Mouse (Mus musculus): ENCODE results near the gene Rnpepl1.
"Not testable (repeated sequence)": the region's sequence is repeated elsewhere in the genome, so short reads cannot be mapped to it uniquely, and the experiment has no call there.

Gene Rnpepl1

DNA sequence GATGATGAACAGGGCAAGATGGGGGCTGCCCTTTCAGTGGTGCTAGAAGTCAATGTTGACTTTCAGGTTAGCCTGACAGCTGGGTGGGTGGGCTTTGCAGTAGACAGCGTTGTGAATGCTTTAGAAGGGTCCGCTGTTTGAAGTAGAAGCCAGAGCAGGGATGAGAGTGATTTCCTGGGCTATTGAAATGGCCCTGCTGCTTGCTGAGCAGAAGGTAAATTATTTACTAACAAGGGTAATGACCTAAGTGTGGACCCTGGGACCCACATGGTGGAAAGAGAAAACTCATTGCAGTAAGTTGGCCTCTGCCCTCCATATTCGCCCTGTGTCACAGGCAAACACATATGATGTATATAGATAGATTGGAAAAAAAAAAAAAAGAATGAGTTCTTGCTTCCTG, 25.9 kb downstream of the Rnpepl1 start:
- no peak for DNase-seq (ENCODE audit: low spot score in 2 of 2)

DNA sequence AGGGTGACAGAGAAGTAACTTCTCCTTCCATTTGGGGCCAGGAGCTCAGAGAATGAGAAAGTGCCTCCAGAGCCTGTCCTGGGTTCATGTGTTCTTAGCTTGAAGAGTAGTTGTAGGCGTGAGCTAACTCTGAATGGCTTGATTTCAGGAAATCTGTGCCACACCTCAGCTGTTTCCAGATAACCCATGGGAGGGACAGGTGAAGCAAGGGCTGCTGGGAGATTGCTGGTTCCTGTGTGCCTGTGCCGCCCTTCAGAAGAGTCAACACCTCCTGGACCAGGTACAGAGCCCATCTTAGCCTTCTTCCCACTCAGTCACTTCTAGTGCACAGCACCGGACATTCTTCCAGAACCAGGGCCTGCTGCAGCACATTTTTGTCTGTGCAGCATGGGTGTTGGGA, 27.2 kb downstream of the Rnpepl1 start:
- DNase-seq (ENCODE audit: low spot score in 2 of 2): no peak

DNA sequence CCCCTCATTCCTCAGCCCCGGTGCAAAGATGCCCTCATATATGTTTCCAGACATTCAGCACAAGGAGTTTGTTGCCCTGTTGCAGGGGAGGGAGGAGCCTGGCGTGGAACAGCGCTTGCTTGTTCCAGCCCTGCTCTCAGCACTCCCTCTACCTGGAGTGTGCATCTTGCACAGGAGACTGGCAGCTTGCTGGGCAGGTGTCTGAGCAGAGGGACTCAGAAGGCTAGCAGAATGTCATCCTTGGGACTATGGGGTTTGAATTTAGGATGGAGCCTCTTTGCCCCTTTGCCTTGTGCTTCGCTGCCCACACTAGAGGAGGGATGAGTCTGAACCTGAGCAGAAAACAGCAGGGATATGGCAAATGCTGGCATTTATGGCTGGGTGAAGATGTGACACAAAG, 29.2 kb downstream of the Rnpepl1 start:
- DNase-seq (ENCODE audit: low spot score in 2 of 2): no peak

GRCm38 (mm10) chr1:92943219-92943989, 32.8 kb downstream of the Rnpepl1 start:
- DNase-seq (ENCODE audit: low spot score in 2 of 2): no peak

GRCm38 (mm10) chr1:92947966-92948365, 37.4 kb downstream of the Rnpepl1 start:
- DNase-seq (ENCODE audit: low spot score in 2 of 2): no peak

DNA sequence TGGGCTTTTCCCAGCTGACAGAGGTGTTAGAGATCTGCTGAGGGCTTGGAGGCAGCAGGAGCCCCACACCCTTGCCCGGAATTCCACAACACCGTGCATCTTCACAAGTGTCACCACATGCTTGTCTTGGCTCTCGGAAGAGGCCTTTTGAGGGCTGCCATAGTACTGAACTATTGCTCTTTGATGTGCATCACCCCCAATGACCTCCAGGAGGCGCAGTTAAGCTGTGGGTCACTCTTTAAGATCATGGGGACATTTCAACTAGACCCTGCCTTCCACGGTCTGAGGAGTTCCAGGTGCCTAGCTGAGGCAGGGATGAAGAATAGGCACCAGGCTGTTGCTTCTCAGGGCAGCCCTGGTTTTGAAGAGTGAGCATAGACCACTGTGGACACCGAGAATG, 38.8 kb downstream of the Rnpepl1 start:
- DNase-seq (ENCODE audit: low spot score in 2 of 2): no peak

GRCm38 (mm10) chr1:92950607-92951006, 40.0 kb downstream of the Rnpepl1 start, which contains the start of gene Gpr35:
TSS of gene Gpr35 (plus strand) at chr1:92950865.
- DNase-seq (ENCODE audit: low spot score in 2 of 2): no peak

- no peak for DNase-seq (ENCODE audit: low spot score in 2 of 2)
Observed at GRCm38 (mm10) chr1:92953641-92954040, 43.1 kb downstream of the Rnpepl1 start.

GRCm38 (mm10) chr1:92956571-92957335, 46.2 kb downstream of the Rnpepl1 start:
- peak; percentile 48 to 69 for DNase-seq (ENCODE audit: low spot score in 2 of 2)

DNA sequence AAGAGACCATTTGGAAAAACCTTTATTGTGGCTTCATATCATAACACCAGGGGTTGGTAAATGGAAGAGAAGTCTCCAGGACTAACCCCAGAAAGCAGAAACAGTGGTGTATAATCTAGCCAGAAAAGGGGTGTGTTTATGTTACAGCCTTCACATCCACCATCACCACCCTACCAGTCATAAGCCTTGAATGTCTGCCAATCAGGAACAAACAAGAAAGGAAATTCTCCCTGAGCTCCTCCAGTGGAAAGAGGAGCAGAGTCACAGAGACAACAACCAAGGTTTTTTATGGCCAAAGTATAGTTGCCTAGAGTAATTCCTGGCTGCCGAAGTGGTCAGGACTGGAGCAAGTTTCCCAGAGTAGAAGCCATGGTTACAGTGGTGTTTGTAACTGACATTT, 48.4 kb downstream of the Rnpepl1 start:
- DNase-seq (ENCODE audit: low spot score in 2 of 2): no peak

DNA sequence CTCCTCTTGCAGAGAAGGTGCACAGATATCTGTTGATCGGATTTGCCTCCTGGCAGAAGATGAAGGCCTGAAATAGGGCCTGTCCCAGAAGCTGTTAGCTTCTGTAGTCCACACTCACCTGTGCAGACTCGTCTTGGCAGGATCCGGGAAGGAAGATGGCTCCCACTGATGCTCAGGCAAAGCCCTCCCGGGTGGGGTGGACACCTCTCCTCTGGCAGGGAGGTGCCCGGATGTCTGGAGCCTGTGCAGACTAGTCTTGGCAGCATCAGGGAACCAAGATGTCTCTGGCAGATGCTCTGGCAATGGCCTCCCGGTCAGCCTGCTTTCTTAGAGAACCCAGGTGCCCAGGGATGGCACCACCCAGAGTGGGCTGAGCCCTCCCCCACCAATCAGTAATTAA, 60.2 kb downstream of the Rnpepl1 start:
- not testable (repeated sequence) for DNase-seq (ENCODE audit: low spot score in 2 of 2)

DNA sequence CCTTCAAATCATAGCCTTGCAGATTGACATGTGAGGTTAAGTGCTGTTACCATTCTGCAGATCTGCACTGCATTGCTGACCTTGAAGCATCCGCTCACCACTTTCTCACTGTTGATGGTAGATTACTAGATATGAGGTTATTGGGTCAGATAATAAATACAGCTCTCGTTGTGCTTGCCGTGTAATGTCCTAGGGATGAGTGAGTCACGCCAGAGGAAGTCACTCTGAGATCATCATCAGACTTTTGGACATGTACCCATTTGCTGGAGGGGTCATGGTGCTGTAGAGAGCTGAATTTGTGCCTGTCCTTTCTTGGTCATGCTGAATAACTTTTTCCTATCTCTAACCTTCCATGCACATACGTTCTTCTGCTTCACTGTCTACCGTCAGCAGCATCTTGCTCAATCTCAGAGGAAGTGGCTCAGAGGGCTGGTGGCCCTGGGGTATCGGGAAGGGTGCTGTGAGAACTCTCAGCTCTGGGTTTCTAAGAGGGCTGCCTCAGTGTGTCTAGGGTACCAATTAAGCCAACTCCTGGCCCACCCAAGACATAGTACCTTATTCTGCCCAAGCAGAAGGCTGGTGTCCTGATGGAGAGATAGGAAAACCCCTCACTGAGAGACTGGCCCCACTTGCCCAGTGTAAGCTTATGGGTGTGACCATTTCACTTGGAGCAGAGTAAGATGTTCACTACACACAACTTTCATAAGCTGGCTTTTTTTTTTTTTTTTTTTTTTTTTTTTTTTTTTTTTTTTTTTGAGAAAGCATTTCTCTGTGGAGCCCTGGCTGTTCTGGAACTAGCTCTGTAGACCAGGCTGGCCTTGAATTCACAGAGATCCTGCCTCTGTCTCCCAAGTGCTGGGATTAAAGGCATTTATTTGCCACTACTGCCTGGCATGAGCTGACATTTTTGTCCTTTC, 61.6 kb downstream of the Rnpepl1 start:
- DNase-seq (ENCODE audit: low spot score in 2 of 2): no peak

- peak in 1 of 2 experiments; percentile 11 for DNase-seq (ENCODE audit: low spot score in 2 of 2)
Observed at GRCm38 (mm10) chr1:92972854-92973253, 62.3 kb downstream of the Rnpepl1 start.

All from right cerebral cortex, postnatal 36 days (tissue).